Mouse (Mus musculus) thymus, postnatal 10 days (tissue): ENCODE data around the gene Arrdc3.

Experiments used
- DNase-seq, 2 experiments: peaks; one replicate each; pipeline ENCODE4 v3.0.0; 2021; ENCODE audit warnings: low spot score in 2 of 2

The Arrdc3 gene

GRCm38 (mm10) chr13:80920939-80921338 is 37.8 kb downstream of the Arrdc3 start:
- no peak for DNase-seq

- no peak for DNase-seq
These were observed 38.6 kb downstream of the Arrdc3 start for GRCm38 (mm10) chr13:80921593-80922327.

- no peak for DNase-seq
These were observed 45.0 kb downstream of the Arrdc3 start for GRCm38 (mm10) chr13:80928187-80928586.

- DNase-seq: no peak
These were observed 46.8 kb downstream of the Arrdc3 start for GRCm38 (mm10) chr13:80930030-80930429.

- no peak for DNase-seq
These were observed 49.7 kb downstream of the Arrdc3 start for GRCm38 (mm10) chr13:80932816-80933402.

GRCm38 (mm10) chr13:80936426-80936825 is 53.2 kb downstream of the Arrdc3 start:
- DNase-seq: no peak

- DNase-seq: no peak
These were observed 56.0 kb downstream of the Arrdc3 start for GRCm38 (mm10) chr13:80939228-80939627.

- DNase-seq: no peak
These were observed 56.7 kb downstream of the Arrdc3 start for GRCm38 (mm10) chr13:80939866-80940265.

- no peak for DNase-seq
These were observed 57.2 kb downstream of the Arrdc3 start for GRCm38 (mm10) chr13:80940421-80940820.

- DNase-seq: peak; percentile 8 to 26
These were observed 57.9 kb downstream of the Arrdc3 start for GRCm38 (mm10) chr13:80940860-80941630.

- no peak for DNase-seq
These were observed 61.3 kb downstream of the Arrdc3 start for GRCm38 (mm10) chr13:80944532-80944931.
